Mouse (Mus musculus) ES-E14 (cell line): ENCODE results near the gene Ccl12.

Experiments
- ZC3H11A ChIP-seq: IDR thresholded peaks from 2 replicates; pipeline ENCODE4 v1.6.1; 2012; ENCODE audit warnings: low read depth, mild to moderate bottlenecking, inconsistent platforms, low read length, borderline replicate concordance
- ZNF384 ChIP-seq: IDR thresholded peaks from 2 replicates; pipeline ENCODE4 v1.6.1; 2012; ENCODE audit warnings: low read depth, low read length, inconsistent platforms

GRCm38 (mm10) chr11:82116041-82116440, 14.4 kb downstream of the Ccl12 start:
- no peak for TF ChIP-seq ZC3H11A
- no peak for TF ChIP-seq ZNF384
